Comparison of ENCODE assay signal across 10 mouse cellular contexts in genomic region chr17:62939930-62940572, GRCm38 (mm10). TPM values are rescaled to one million over a fixed set of nuclear protein-coding genes. Genes with fewer than 3 reads are reported as not detected.
A peak's percentile ranks its signal among the peaks of the same experiment; 100 is the strongest.
DNase-seq lines count a peak whose midpoint lies in the region; ATAC-seq and TF ChIP-seq lines count a peak whose summit lies in the region.
"Had no signal": no experiment of that assay in that cellular context is flagged by ENCODE, and none has a peak within 500 bp of the region (broad histone marks: within the 10 kb centered on the region; RNA-seq: fewer than 3 reads in every experiment).

No protein-coding gene starts in this region.

- no peak for ATAC-seq in heart, embryonic 15.5 days (replicated peaks; ENCODE audit: insufficient number of reproducible peaks, insufficient read depth, low FRiP score, low read depth)
- ATAC-seq in hindbrain, embryonic 12.5 days (ENCODE audit: low FRiP score) = 0 out of 2 replicates have a peak, but pooled peaks have one; percentile 29

- H3K4me2 ChIP-seq in heart, embryonic 15.5 days = peak overlapping the region; percentile 31
- H3K4me2 ChIP-seq in hindbrain, embryonic 12.5 days (replicated peaks) = peak overlapping the region; percentile 41
- peak overlapping the region; percentile 42 for H3K4me2 ChIP-seq in myocyte (ENCODE audit: low read depth)

- no peaks in the 10 kb centered on the region for H3K36me3 ChIP-seq in heart, embryonic 15.5 days
- H3K36me3 ChIP-seq in heart, adult 2 months (ENCODE audit: control insufficient read depth, insufficient read depth, low read length) = no peaks in the 10 kb centered on the region
- H3K36me3 ChIP-seq in hindbrain, embryonic 12.5 days = no peaks in the 10 kb centered on the region
- H3K36me3 ChIP-seq in myocyte (ENCODE audit: control insufficient read depth, insufficient read depth) = no peaks in the 10 kb centered on the region

- 28% methylated on average over 18 of the region's 18 CpGs for WGBS in heart, embryonic 15.5 days
- 50% methylated on average over 18 of the region's 18 CpGs for WGBS in heart, adult 2 months
- WGBS in hindbrain, embryonic 12.5 days = 8% methylated on average over 18 of the region's 18 CpGs

- no peak for TF ChIP-seq POLR2A in heart, adult 2 months (IDR thresholded peaks at IDR 0.05; ENCODE audit: insufficient read depth, low read depth, low read length)
- TF ChIP-seq POLR2A in myocyte (IDR thresholded peaks at IDR 0.05; ENCODE audit: insufficient read length, low read depth) = no peak

- no peak for TF ChIP-seq CTCF in heart, adult 2 months (IDR thresholded peaks at IDR 0.05)

- no peaks in the 10 kb centered on the region for H3K79me2 ChIP-seq in heart, adult 2 months (replicated peaks; ENCODE audit: control insufficient read depth, insufficient read depth, low read length)
- H3K79me2 ChIP-seq in myocyte (ENCODE audit: control insufficient read depth, insufficient read depth) = no peaks in the 10 kb centered on the region

- H3ac ChIP-seq in myocyte (ENCODE audit: control insufficient read depth, insufficient read length) = no peak overlapping the region

- no peak for DNase-seq in heart, adult 2 months
- peak; percentile 34 for DNase-seq in embryo, embryonic 10 days (ENCODE audit: low spot score)
- DNase-seq in thymus, postnatal 25 days = no peak
- DNase-seq in left cerebral cortex, adult 18-20 months (ENCODE audit: low spot score in 2 of 2) = no peak
- no peak for DNase-seq in ovary, postnatal 36 days (ENCODE audit: low spot score)
- DNase-seq: adrenal gland, postnatal 25 days; thymus, postnatal 14 days had no signal

- TF ChIP-seq EP300 in heart, adult 2 months (IDR thresholded peaks at IDR 0.05; ENCODE audit: insufficient read depth, low read depth, low read length) = no peak

- H3K4me3 ChIP-seq in heart, embryonic 15.5 days = 0 out of 2 replicates have a peak overlapping the region, but pooled peaks have one; percentile 0
- H3K4me3 ChIP-seq in heart, adult 2 months = no peak overlapping the region
- H3K4me3 ChIP-seq in hindbrain, embryonic 12.5 days = no peak overlapping the region
- no peak overlapping the region for H3K4me3 ChIP-seq in myocyte

- no peaks in the 10 kb centered on the region; the same call in 1 of the 2 replicates for H3K4me1 ChIP-seq in heart, embryonic 15.5 days (replicated peaks)
- H3K4me1 ChIP-seq in heart, adult 2 months (ENCODE audit: control insufficient read depth, insufficient read depth, low read length) = no peaks in the 10 kb centered on the region
- peaks cover 11% of the 10 kb centered on the region for H3K4me1 ChIP-seq in hindbrain, embryonic 12.5 days

- H3K27ac ChIP-seq in heart, embryonic 15.5 days = no peak overlapping the region
- no peak overlapping the region for H3K27ac ChIP-seq in heart, adult 2 months
- H3K27ac ChIP-seq in hindbrain, embryonic 12.5 days = no peak overlapping the region

- H3K9me3 ChIP-seq in heart, embryonic 15.5 days (replicated peaks) = no peaks in the 10 kb centered on the region
- no peaks in the 10 kb centered on the region for H3K9me3 ChIP-seq in hindbrain, embryonic 12.5 days (replicated peaks)

- intact Hi-C loops in heart, adult 2 months (cut with DNase I) = no loop called here

- no peaks in the 10 kb centered on the region for H3K27me3 ChIP-seq in heart, embryonic 15.5 days
- no peaks in the 10 kb centered on the region for H3K27me3 ChIP-seq in heart, adult 2 months (ENCODE audit: control insufficient read depth, insufficient read depth, low read length)
- peaks cover 3% of the 10 kb centered on the region; the same call in 1 of the 2 replicates for H3K27me3 ChIP-seq in hindbrain, embryonic 12.5 days
- H3K27me3 ChIP-seq in myocyte (ENCODE audit: control insufficient read depth, insufficient read depth, insufficient read length) = no peaks in the 10 kb centered on the region

- H3K9ac ChIP-seq in heart, embryonic 15.5 days = no peak overlapping the region
- H3K9ac ChIP-seq in heart, adult 2 months (ENCODE audit: low read depth, low read length) = no peak overlapping the region
- H3K9ac ChIP-seq in hindbrain, embryonic 12.5 days = no peak overlapping the region

TF ChIP-seq in myocyte, 11 proteins besides CTCF, POLR2A, EP300 and RAD21:
- TF ChIP-seq TCF3 (IDR thresholded peaks at IDR 0.05; ENCODE audit: insufficient read length, low read depth) (no peak), REST (IDR thresholded peaks at IDR 0.05; ENCODE audit: insufficient read depth, insufficient read length) (no peak), TCF12 (IDR thresholded peaks at IDR 0.05; ENCODE audit: insufficient read depth, poor library complexity, severe bottlenecking) (no peak), SRF (IDR thresholded peaks at IDR 0.05; ENCODE audit: control insufficient read depth, insufficient read length, low read depth) (no peak), USF1 (IDR thresholded peaks at IDR 0.05; ENCODE audit: low read depth) (no peak), MYOD1 (IDR thresholded peaks at IDR 0.05; ENCODE audit: control insufficient read depth in 1 of 3, insufficient read length in 2 of 3, low read depth in 2 of 3) (no peak), MYOG (IDR thresholded peaks at IDR 0.05; ENCODE audit: control insufficient read depth in 1 of 3, insufficient read depth in 1 of 3, insufficient read length in 2 of 3, low read depth in 2 of 3) (no peak), MAX (IDR thresholded peaks at IDR 0.05; ENCODE audit: low read depth) (no peak), POLR2AphosphoS2 (IDR thresholded peaks at IDR 0.05; ENCODE audit: insufficient read length, low read depth) (no peak), CEBPB (IDR thresholded peaks at IDR 0.05; ENCODE audit: insufficient read depth, poor library complexity, severe bottlenecking) (no peak), E2F4 (IDR thresholded peaks at IDR 0.05; ENCODE audit: insufficient read depth) (no peak)

RNA-seq across cellular contexts. Expression of gene Efna5, which starts 58.9 kb away (rescaled TPM):
- 22.4 and 23.6 TPM in 2 replicates for polyA plus RNA-seq in heart, embryonic 15.5 days (2015; fragmentation: Nextera tagmentation; extraction: Ambion mirVana)
- 10 to 100 TPM; 17.5 to 24.0 TPM for total RNA-seq in heart, adult 2 months (2021)
- 3.9 and 5.2 TPM in 2 replicates for polyA plus RNA-seq in heart, adult 2 months (2012; rRNA removed)
- 61.3 and 63.3 TPM in 2 replicates for polyA plus RNA-seq in hindbrain, embryonic 12.5 days (2016; fragmentation: Nextera tagmentation; extraction: Ambion mirVana)
- 2.8 TPM for polyA plus RNA-seq in myocyte (2012; fragmentation: generic; extraction: Trizol)
- total RNA-seq in left cerebral cortex, adult 18-20 months (2021) = 10 to 100 TPM; 34.1 to 42.3 TPM
